Mouse (Mus musculus): ENCODE measurements around the gene Myo15. TPM values are rescaled to one million over a fixed set of nuclear protein-coding genes. Genes with fewer than 3 reads are reported as not detected.
"Not testable (repeated sequence)": the region's sequence is repeated elsewhere in the genome, so short reads cannot be mapped to it uniquely, and the experiment has no call there.

Gene Myo15
- polyA plus RNA-seq (2012; ENCODE audit: insufficient read depth, insufficient read length, missing spikeins) = not detected in 2 replicates

GRCm38 (mm10) chr11:60469039-60469438, at the start of gene Myo15:
Myo15 (plus strand) TSS chr11:60469339.
- no peak within 1 kb of the TSS for H3K4me3 ChIP-seq (ENCODE audit: insufficient read depth, low read length)
- no peak for TF ChIP-seq POLR2A (IDR thresholded peaks at IDR 0.05; ENCODE audit: borderline replicate concordance, low read depth, low read length)
- TF ChIP-seq CTCF (IDR thresholded peaks at IDR 0.05; ENCODE audit: low read depth, low read length) = no peak
- H3K27ac ChIP-seq (ENCODE audit: insufficient read depth, low read depth, low read length) = no peak within 1 kb of the TSS
- H3K4me1 ChIP-seq (ENCODE audit: control insufficient read depth, insufficient read depth, low read length) = no peaks in the 10 kb centered on the region

GRCm38 (mm10) chr11:60422046-60422668, 47.0 kb upstream of the Myo15 start:
- peaks cover 8% of the 10 kb centered on the region for H3K4me1 ChIP-seq (ENCODE audit: control insufficient read depth, insufficient read depth, low read length)
- TF ChIP-seq CTCF (IDR thresholded peaks at IDR 0.05; ENCODE audit: low read depth, low read length) (no peak), POLR2A (IDR thresholded peaks at IDR 0.05; ENCODE audit: borderline replicate concordance, low read depth, low read length) (no peak)
- H3K4me3 ChIP-seq (ENCODE audit: insufficient read depth, low read length) = no peak overlapping the region
- H3K27ac ChIP-seq (ENCODE audit: insufficient read depth, low read depth, low read length) = no peak overlapping the region

GRCm38 (mm10) chr11:60423006-60423405, 46.1 kb upstream of the Myo15 start:
- Histone ChIP-seq H3K4me3 (ENCODE audit: insufficient read depth, low read length) (no peak overlapping the region), H3K27ac (ENCODE audit: insufficient read depth, low read depth, low read length) (no peak overlapping the region), H3K4me1 (ENCODE audit: control insufficient read depth, insufficient read depth, low read length) (peaks cover 8% of the 10 kb centered on the region)
- TF ChIP-seq CTCF (IDR thresholded peaks at IDR 0.05; ENCODE audit: low read depth, low read length) (no peak), POLR2A (IDR thresholded peaks at IDR 0.05; ENCODE audit: borderline replicate concordance, low read depth, low read length) (no peak)

- Histone ChIP-seq H3K27ac (ENCODE audit: insufficient read depth, low read depth, low read length) (no peak overlapping the region), H3K4me3 (ENCODE audit: insufficient read depth, low read length) (no peak overlapping the region), H3K4me1 (ENCODE audit: control insufficient read depth, insufficient read depth, low read length) (no peaks in the 10 kb centered on the region)
- TF ChIP-seq POLR2A (IDR thresholded peaks at IDR 0.05; ENCODE audit: borderline replicate concordance, low read depth, low read length) = no peak
- no peak for TF ChIP-seq CTCF (IDR thresholded peaks at IDR 0.05; ENCODE audit: low read depth, low read length)
These were observed 42.7 kb upstream of the Myo15 start for GRCm38 (mm10) chr11:60426417-60426816.

GRCm38 (mm10) chr11:60427628-60428027, 41.5 kb upstream of the Myo15 start:
- Histone ChIP-seq H3K4me1 (ENCODE audit: control insufficient read depth, insufficient read depth, low read length) (no peaks in the 10 kb centered on the region), H3K4me3 (ENCODE audit: insufficient read depth, low read length) (no peak overlapping the region), H3K27ac (ENCODE audit: insufficient read depth, low read depth, low read length) (no peak overlapping the region)
- no peak for TF ChIP-seq POLR2A (IDR thresholded peaks at IDR 0.05; ENCODE audit: borderline replicate concordance, low read depth, low read length)
- TF ChIP-seq CTCF (IDR thresholded peaks at IDR 0.05; ENCODE audit: low read depth, low read length) = no peak

GRCm38 (mm10) chr11:60433501-60433900, 35.6 kb upstream of the Myo15 start:
- Histone ChIP-seq H3K4me1 (ENCODE audit: control insufficient read depth, insufficient read depth, low read length) (peaks cover 16% of the 10 kb centered on the region), H3K4me3 (ENCODE audit: insufficient read depth, low read length) (no peak overlapping the region), H3K27ac (ENCODE audit: insufficient read depth, low read depth, low read length) (no peak overlapping the region)
- TF ChIP-seq CTCF (IDR thresholded peaks at IDR 0.05; ENCODE audit: low read depth, low read length) (no peak), POLR2A (IDR thresholded peaks at IDR 0.05; ENCODE audit: borderline replicate concordance, low read depth, low read length) (no peak)

GRCm38 (mm10) chr11:60435133-60435532, 34.0 kb upstream of the Myo15 start:
- TF ChIP-seq POLR2A (IDR thresholded peaks at IDR 0.05; ENCODE audit: borderline replicate concordance, low read depth, low read length) (no peak), CTCF (IDR thresholded peaks at IDR 0.05; ENCODE audit: low read depth, low read length) (no peak)
- H3K4me3 ChIP-seq (ENCODE audit: insufficient read depth, low read length) = no peak overlapping the region
- H3K4me1 ChIP-seq (ENCODE audit: control insufficient read depth, insufficient read depth, low read length) = peaks cover 16% of the 10 kb centered on the region

GRCm38 (mm10) chr11:60436618-60437017, 32.5 kb upstream of the Myo15 start:
- TF ChIP-seq POLR2A (IDR thresholded peaks at IDR 0.05; ENCODE audit: borderline replicate concordance, low read depth, low read length) (no peak), CTCF (IDR thresholded peaks at IDR 0.05; ENCODE audit: low read depth, low read length) (no peak)
- Histone ChIP-seq H3K27ac (ENCODE audit: insufficient read depth, low read depth, low read length) (no peak overlapping the region), H3K4me1 (ENCODE audit: control insufficient read depth, insufficient read depth, low read length) (peaks cover 16% of the 10 kb centered on the region), H3K4me3 (ENCODE audit: insufficient read depth, low read length) (no peak overlapping the region)

More at GRCm38 (mm10) chr11:60435133-60435532, 34.0 kb upstream of the Myo15 start:
- H3K27ac ChIP-seq (ENCODE audit: insufficient read depth, low read depth, low read length) = no peak overlapping the region

GRCm38 (mm10) chr11:60439621-60440020, 29.5 kb upstream of the Myo15 start:
- not testable (repeated sequence) for H3K27ac ChIP-seq (ENCODE audit: insufficient read depth, low read depth, low read length); H3K4me3 ChIP-seq (ENCODE audit: insufficient read depth, low read length)
- peaks cover 16% of the 10 kb centered on the region for H3K4me1 ChIP-seq (ENCODE audit: control insufficient read depth, insufficient read depth, low read length)

- H3K4me3 ChIP-seq (ENCODE audit: insufficient read depth, low read length) = no peak overlapping the region
- TF ChIP-seq CTCF (IDR thresholded peaks at IDR 0.05; ENCODE audit: low read depth, low read length) = no peak
- peaks cover 16% of the 10 kb centered on the region for H3K4me1 ChIP-seq (ENCODE audit: control insufficient read depth, insufficient read depth, low read length)
- H3K27ac ChIP-seq (ENCODE audit: insufficient read depth, low read depth, low read length) = no peak overlapping the region
These were observed 29.0 kb upstream of the Myo15 start for GRCm38 (mm10) chr11:60440176-60440575.

GRCm38 (mm10) chr11:60442896-60443295, 26.2 kb upstream of the Myo15 start:
- Histone ChIP-seq H3K4me3 (ENCODE audit: insufficient read depth, low read length) (no peak overlapping the region), H3K4me1 (ENCODE audit: control insufficient read depth, insufficient read depth, low read length) (no peaks in the 10 kb centered on the region), H3K27ac (ENCODE audit: insufficient read depth, low read depth, low read length) (no peak overlapping the region)
- no peak for TF ChIP-seq CTCF (IDR thresholded peaks at IDR 0.05; ENCODE audit: low read depth, low read length)
- no peak for TF ChIP-seq POLR2A (IDR thresholded peaks at IDR 0.05; ENCODE audit: borderline replicate concordance, low read depth, low read length)
